In genomic region chr2:33973213-33973834, GRCm38 (mm10) we compare ENCODE assay signal across 8 mouse cellular contexts.
DNase-seq lines count a peak whose midpoint lies in the region; ATAC-seq lines count a peak whose summit lies in the region.

No protein-coding gene starts in this region.

- WGBS in hindbrain, embryonic 16.5 days = 61% methylated on average over 4 of the region's 4 CpGs

- H3K4me1 ChIP-seq in hindbrain, embryonic 16.5 days (ENCODE audit: control insufficient read depth, insufficient read depth, low read depth, low read length) = peaks cover 14% of the 10 kb centered on the region

- H3K4me3 ChIP-seq in hindbrain, embryonic 16.5 days (ENCODE audit: low read length) = no peak overlapping the region

- H3K9ac ChIP-seq in hindbrain, embryonic 16.5 days (ENCODE audit: low read depth, low read length) = no peak overlapping the region

- H3K27me3 ChIP-seq in hindbrain, embryonic 16.5 days (replicated peaks; ENCODE audit: control insufficient read depth, insufficient read depth, low read length) = no peaks in the 10 kb centered on the region; the same call in 1 of the 2 replicates

- no peak overlapping the region for H3K27ac ChIP-seq in hindbrain, embryonic 16.5 days (ENCODE audit: low read depth, low read length)

- peak; percentile 79 for DNase-seq in cerebellum, postnatal 36 days
- peak; percentile 63 for DNase-seq in gastrocnemius, adult 18-20 months (ENCODE audit: low spot score)
- DNase-seq in layer of hippocampus, postnatal 36 days = peak; percentile 82 to 84
- peak; percentile 76 for DNase-seq in right cerebral cortex, postnatal 14 days
- DNase-seq in urinary bladder, postnatal 36 days (ENCODE audit: low spot score in 2 of 2) = peak; percentile 65 to 74

- H3K4me2 ChIP-seq in hindbrain, embryonic 16.5 days (ENCODE audit: low read length) = no peak overlapping the region

- H3K9me3 ChIP-seq in hindbrain, embryonic 16.5 days (ENCODE audit: control insufficient read depth, low read length) = peaks cover 5% of the 10 kb centered on the region; the same call in 1 of the 2 replicates

- peak; percentile 54 for ATAC-seq in activated CD4-positive, CD25-positive, alpha-beta regulatory T cell, adult 4 months
- peak; percentile 87 for ATAC-seq in hindbrain, embryonic 16.5 days
- peak; percentile 92 for ATAC-seq in megakaryocyte progenitor cell, adult 5-6 weeks (replicated peaks; ENCODE audit: poor library complexity)

- H3K36me3 ChIP-seq in hindbrain, embryonic 16.5 days (ENCODE audit: control insufficient read depth, insufficient read depth, low read length) = no peaks in the 10 kb centered on the region
